ENCODE assay signal across 7 mouse cellular contexts in the genomic region with DNA sequence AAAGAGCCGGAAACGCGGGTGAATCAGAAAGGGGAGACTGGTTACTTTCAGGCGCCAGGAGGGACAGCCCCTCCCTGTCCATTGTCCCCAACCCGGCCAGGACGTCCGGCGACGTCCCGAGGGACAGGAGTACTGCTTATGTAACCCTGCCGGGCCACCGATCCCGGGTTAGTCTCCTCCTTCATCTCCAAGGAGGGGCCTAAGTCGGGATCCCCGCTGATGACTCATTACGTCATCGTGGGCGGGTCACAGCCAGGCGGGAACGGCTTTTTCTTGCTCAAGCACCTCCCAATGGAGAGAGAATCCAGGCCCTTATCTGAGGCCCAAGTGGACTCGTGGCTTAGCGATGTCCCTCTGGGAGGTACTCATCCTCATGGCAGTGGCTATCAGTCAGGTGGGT. TPM values are rescaled to one million over a fixed set of nuclear protein-coding genes. Genes with fewer than 3 reads are reported as not detected.
A peak's percentile ranks its signal among the peaks of the same experiment; 100 is the strongest.
DNase-seq lines count a peak whose midpoint lies in the region; ATAC-seq lines count a peak whose summit lies in the region.

No protein-coding gene starts in this region.

- peak overlapping the region; percentile 57 for H3K9ac ChIP-seq in intestine, embryonic 14.5 days (ENCODE audit: low read length)

- H3K4me3 ChIP-seq in intestine, embryonic 14.5 days (ENCODE audit: low read depth, low read length), result peak overlapping the region; percentile 41

- intact Hi-C loops in gastrocnemius, postnatal 14 days (cut with DNase I; ENCODE audit: low total_unique reads), result no loop called here
- intact Hi-C loops in left cerebral cortex, postnatal 36 days (cut with DNase I), result no loop called here

- H3K9me3 ChIP-seq in intestine, embryonic 14.5 days (ENCODE audit: control insufficient read depth, low read length), result no peaks in the 10 kb centered on the region

- ATAC-seq in intestine, embryonic 14.5 days (replicated peaks; ENCODE audit: low FRiP score, low TSS enrichment, low read depth), result peak; percentile 59

- H3K4me2 ChIP-seq in intestine, embryonic 14.5 days (ENCODE audit: low read length), result peak overlapping the region; percentile 77

- H3K36me3 ChIP-seq in intestine, embryonic 14.5 days (ENCODE audit: control insufficient read depth, insufficient read depth, low read length), result no peaks in the 10 kb centered on the region

- 1% methylated on average over 22 of the region's 22 CpGs for WGBS in intestine, embryonic 14.5 days

- peaks cover 14% of the 10 kb centered on the region for H3K4me1 ChIP-seq in intestine, embryonic 14.5 days (replicated peaks; ENCODE audit: control insufficient read depth, insufficient read depth, low read length)

- H3K27me3 ChIP-seq in intestine, embryonic 14.5 days (replicated peaks; ENCODE audit: control insufficient read depth, insufficient read depth, low read length), result 0 out of 2 replicates have a peak, but pooled peaks cover 4% of the 10 kb centered on the region

- peak overlapping the region; percentile 92 for H3K27ac ChIP-seq in intestine, embryonic 14.5 days (ENCODE audit: low read depth)

- peak; percentile 94 for DNase-seq in adrenal gland, adult 8-10 months
- peak; percentile 92 for DNase-seq in embryo, embryonic 10.5 days (ENCODE audit: low spot score)
- peak; percentile 92 for DNase-seq in gastrocnemius, postnatal 14 days
- peak; percentile 91 for DNase-seq in intestine, embryonic 14.5 days (ENCODE audit: low spot score)
- peak; percentile 83 to 86 for DNase-seq in left cerebral cortex, postnatal 36 days (ENCODE audit: low spot score in 2 of 2)
- peak; percentile 91 for DNase-seq in mesoderm, embryonic 11.5 days (ENCODE audit: low read depth, low spot score)
- DNase-seq in right cerebral cortex, postnatal 4 days, result peak; percentile 59

RNA-seq across cellular contexts. Expression of a gene that starts 17.3 kb away (rescaled TPM):
- total RNA-seq in adrenal gland, adult 8-10 months (2022), result 1 to 10 TPM; 1.6 to 9.4 (median 5.6) TPM
- under 1 TPM; 0.69 to 0.90 TPM for total RNA-seq in gastrocnemius, postnatal 14 days (2021)
- polyA plus RNA-seq in intestine, embryonic 14.5 days (2014; fragmentation: Nextera tagmentation; extraction: Ambion mirVana), result 0.08 and 0.49 TPM in 2 replicates
- 10 to 100 TPM; 20.6 to 22.5 TPM for total RNA-seq in left cerebral cortex, postnatal 36 days (2021)

RNA-seq across cellular contexts. Expression of a gene that starts 17.4 kb away (rescaled TPM):
- total RNA-seq in adrenal gland, adult 8-10 months (2022), result 10 to 100 TPM; 32.4 to 56.3 (median 41.6) TPM
- total RNA-seq in gastrocnemius, postnatal 14 days (2021), result 10 to 100 TPM; 26.7 to 28.7 TPM
- polyA plus RNA-seq in intestine, embryonic 14.5 days (2014; fragmentation: Nextera tagmentation; extraction: Ambion mirVana), result 71.8 and 82.9 TPM in 2 replicates
- total RNA-seq in left cerebral cortex, postnatal 36 days (2021), result 10 to 100 TPM; 35.6 to 41.8 TPM

RNA-seq across cellular contexts. Expression of a gene that starts 32.2 kb away (rescaled TPM):
- 10 to 100 TPM; 12.9 to 15.2 (median 13.5) TPM for total RNA-seq in adrenal gland, adult 8-10 months (2022)
- total RNA-seq in gastrocnemius, postnatal 14 days (2021), result 1 to 10 TPM; 7.4 to 8.2 TPM
- polyA plus RNA-seq in intestine, embryonic 14.5 days (2014; fragmentation: Nextera tagmentation; extraction: Ambion mirVana), result 23.9 and 25.8 TPM in 2 replicates
- total RNA-seq in left cerebral cortex, postnatal 36 days (2021), result 10 to 100 TPM; 17.3 to 17.6 TPM

RNA-seq across cellular contexts. Expression of a gene that starts 32.4 kb away (rescaled TPM):
- total RNA-seq in adrenal gland, adult 8-10 months (2022), result 10 to 100 TPM in 1 of 4 experiments, 1 to 10 TPM in 3; 6.4 to 12.5 (median 8.4) TPM
- 1 to 10 TPM; 1.7 to 2.9 TPM for total RNA-seq in gastrocnemius, postnatal 14 days (2021)
- 4.4 and 4.9 TPM in 2 replicates for polyA plus RNA-seq in intestine, embryonic 14.5 days (2014; fragmentation: Nextera tagmentation; extraction: Ambion mirVana)
- 1 to 10 TPM; 5.1 to 7.9 TPM for total RNA-seq in left cerebral cortex, postnatal 36 days (2021)

RNA-seq across cellular contexts. Expression of a gene that starts 44.7 kb away (rescaled TPM):
- 10 to 100 TPM in 1 of 4 experiments, 1 to 10 TPM in 3; 3.8 to 15.0 (median 6.8) TPM for total RNA-seq in adrenal gland, adult 8-10 months (2022)
- total RNA-seq in gastrocnemius, postnatal 14 days (2021), result 100 to 1,000 TPM; 800 to 833 TPM
- 12.2 and 14.3 TPM in 2 replicates for polyA plus RNA-seq in intestine, embryonic 14.5 days (2014; fragmentation: Nextera tagmentation; extraction: Ambion mirVana)
- 100 to 1,000 TPM in 1 of 2 experiments, 10 to 100 TPM in 1; 98.6 to 121 TPM for total RNA-seq in left cerebral cortex, postnatal 36 days (2021)

Comparison
In these comparisons a context has a peak if more than half of its experiments do, and no peak if none do; other contexts are left out.
1. Peak in every context shown above with its lines: DNase-seq, ATAC-seq, H3K4me3 ChIP-seq and H3K27ac ChIP-seq.